Mouse (Mus musculus) left cerebral cortex, postnatal 36 days (tissue): Measurements from ENCODE around the gene Rsf1. TPM values are rescaled to one million over a fixed set of nuclear protein-coding genes. Genes with fewer than 3 reads are reported as not detected.
A peak's percentile ranks its signal among the peaks of the same experiment; 100 is the strongest.

Experiments
- DNase-seq, 2 experiments: peaks; one replicate each; pipeline ENCODE4 v3.0.0; 2021 to 2022; ENCODE audit warnings: low spot score in 2 of 2, mixed read lengths in 1 of 2
- intact Hi-C: fragments of 180-260 bp; cut with DNase I; formaldehyde crosslinking; loops from one replicate; pipeline ENCODE4 v1.15.1; 2025
- total RNA-seq, 2 experiments: library from RNA; stranded (reverse); gene quantifications; 2 replicates each; pipeline ENCODE4 v1.2.3; 2021

The Rsf1 gene
- total RNA-seq, 2 experiments from 2014 or later: 40.6 to 50.6 TPM

DNA sequence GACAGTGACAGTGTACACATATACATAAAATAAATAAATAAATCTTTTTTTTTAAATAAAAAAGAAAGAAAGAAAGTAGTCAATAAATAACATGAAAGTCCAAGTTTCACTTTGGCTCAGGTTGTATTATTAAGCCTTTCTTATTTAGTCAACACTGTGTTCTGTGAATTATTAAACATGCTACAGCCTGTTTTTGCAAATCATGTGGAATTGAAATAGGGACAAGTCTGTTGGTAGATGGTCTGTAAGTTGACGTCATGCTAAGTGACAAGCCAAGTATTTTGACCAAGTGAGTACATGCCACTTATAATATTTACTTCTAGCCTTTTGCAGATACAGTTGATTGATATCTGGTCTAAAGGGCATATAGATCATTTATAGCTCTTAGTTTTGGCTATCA is 43.0 kb downstream of the Rsf1 start:
- intact Hi-C loops: no loop called here
- DNase-seq: no peak

- intact Hi-C loops: no loop called here
- DNase-seq: no peak
Observed at GRCm38 (mm10) chr7:97623402-97623801, 43.7 kb downstream of the Rsf1 start.

DNA sequence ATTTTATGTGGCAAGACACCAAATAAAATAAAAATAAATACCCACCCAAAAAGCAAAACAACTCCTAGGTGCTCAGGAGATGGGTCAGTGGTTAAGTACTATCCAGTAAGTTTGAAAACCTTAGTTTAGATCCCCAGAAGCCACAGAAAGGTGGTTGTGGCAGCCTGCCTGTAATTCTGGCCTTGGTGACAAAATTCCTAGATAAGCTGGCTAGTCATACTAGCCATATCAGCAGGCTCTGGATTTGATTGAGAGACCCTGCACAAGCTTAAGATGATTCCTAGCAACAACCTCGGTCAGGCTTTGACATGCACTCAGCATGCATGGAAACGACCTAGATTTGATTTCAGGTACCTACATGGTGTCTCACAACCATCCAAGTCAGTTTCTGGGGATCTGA is 49.7 kb downstream of the Rsf1 start:
- intact Hi-C loops: no loop called here
- no peak for DNase-seq

DNA sequence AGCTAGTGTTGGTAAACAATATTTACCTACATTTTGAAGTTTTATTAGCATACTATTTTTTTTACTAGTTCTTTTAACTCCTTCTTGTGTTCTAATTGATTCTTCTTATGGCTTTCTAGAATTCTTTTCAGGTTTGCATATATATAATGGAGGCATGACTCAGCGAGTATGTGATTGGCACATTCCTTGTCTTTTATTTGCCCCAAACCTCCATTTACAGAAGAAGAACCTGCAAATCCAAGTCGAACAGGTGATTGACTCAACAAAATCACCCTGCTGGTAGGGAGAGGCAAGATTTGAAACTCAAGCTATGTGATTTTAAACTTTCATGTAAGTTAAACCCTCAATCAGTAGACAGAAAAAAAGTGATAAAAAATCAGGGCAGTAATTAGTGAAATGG is 51.6 kb downstream of the Rsf1 start:
- no peak for DNase-seq
- intact Hi-C loops: no loop called here

- DNase-seq: no peak
- intact Hi-C loops: no loop called here
Observed at GRCm38 (mm10) chr7:97632897-97633296, 53.2 kb downstream of the Rsf1 start.

DNA sequence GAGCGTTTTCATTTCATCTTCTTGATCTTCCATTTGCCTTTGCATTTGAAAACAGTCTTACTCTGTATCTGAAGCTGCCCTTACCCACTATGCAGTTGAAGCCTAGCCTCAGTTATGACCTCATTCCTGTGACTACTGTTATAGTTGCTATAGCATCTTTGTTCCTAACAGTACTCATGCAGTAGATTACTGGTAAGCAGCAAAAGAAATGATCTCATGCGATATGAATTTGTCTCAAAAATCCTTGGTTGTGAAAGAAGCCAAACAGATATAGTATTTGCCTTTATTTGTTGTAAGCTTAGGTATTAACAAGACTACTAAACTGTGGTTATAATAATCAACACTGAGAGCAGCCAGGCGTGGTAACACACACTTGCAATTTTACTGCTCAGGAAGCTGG is 65.4 kb downstream of the Rsf1 start:
- intact Hi-C loops: no loop called here
- no peak for DNase-seq

DNA sequence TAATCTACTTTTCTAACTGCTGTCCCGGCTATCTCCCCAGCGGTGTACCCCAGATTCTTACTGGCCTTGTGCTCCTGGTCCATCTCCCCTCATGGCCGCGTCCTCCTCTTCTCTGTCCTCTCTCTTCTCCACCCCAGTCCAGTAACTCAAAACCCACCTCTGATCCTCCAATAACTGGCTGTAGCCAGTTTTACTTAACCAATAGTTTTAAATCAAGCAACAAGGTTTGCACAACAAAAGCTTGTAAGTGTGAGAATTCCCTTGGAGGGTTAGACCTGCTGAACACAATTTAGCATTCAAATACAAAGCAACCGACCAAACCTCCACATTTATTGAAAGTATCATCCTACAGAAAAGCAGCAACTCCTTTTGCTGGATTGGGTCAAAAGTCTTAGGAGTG is 68.0 kb downstream of the Rsf1 start:
- no peak for DNase-seq
- intact Hi-C loops: no loop called here

- intact Hi-C loops: no loop called here
- no peak for DNase-seq
Observed at GRCm38 (mm10) chr7:97650729-97651128, 71.0 kb downstream of the Rsf1 start.

DNA sequence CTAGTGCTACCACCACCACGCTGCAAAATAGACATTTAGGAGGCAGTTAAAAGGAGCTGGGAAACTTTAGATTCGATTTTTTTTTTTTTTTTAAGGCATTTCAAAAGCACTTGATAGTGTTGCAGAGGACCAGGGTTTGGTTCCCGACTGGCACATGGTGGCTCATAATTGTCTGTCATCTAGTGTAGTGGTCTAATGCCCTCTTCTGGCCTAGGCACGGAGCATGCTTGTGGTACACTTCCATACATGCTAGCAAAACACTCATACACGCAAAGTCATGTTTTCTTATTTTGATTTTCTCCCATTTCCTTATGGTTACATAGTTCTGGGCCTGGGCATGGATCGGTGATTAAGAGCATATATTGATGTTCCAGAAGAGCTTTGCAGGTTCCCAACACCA is 76.5 kb downstream of the Rsf1 start:
- no peak for DNase-seq
- intact Hi-C loops: no loop called here

- DNase-seq: no peak
- intact Hi-C loops: no loop called here
Observed at GRCm38 (mm10) chr7:97661634-97662033, 81.9 kb downstream of the Rsf1 start.

DNA sequence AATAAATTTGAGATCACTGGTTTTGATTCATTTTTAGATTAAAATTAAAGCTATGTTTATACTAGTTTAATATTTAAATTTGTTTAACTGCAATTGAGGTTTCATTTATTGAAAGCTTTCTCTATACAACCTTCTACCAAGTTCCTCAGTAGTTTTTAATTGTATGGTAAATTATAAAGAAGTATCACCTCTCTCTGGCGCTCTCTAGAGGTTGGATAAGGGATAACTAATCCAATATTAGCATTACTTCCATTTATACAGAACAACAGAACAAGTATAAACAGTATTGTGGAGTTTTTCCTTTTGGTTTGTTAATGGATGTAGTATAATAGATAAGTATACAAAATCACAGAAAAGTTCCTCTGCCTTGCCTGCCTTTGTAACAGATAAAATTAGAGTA is 99.5 kb downstream of the Rsf1 start:
- no peak for DNase-seq
- intact Hi-C loops: loop anchor here (10.0 kb wide), 1 partner anchor 254 kb away; no protein-coding TSS in a partner anchor

DNA sequence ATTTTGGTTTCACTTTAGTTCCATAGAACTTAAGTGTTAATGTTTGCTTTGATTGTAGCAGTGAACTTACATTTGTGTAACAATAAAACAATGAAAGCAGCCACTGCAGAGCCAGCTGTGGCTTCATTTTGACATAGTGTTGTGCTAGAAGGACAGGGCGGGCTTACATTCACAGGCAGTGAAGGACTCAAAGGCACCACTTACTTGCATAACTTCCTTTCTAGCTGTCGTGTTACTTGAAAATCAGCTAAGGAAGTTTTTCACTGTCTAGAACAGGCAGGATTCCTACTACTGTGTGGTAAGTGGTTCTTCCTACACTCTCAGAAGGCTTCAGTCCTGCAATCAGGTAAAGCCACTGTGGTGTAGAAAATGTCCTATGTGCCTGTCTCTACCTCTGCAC is 108.1 kb downstream of the Rsf1 start:
- no peak for DNase-seq
- intact Hi-C loops: loop anchor here (10.0 kb wide), 1 partner anchor 173 kb away; no protein-coding TSS in a partner anchor

GRCm38 (mm10) chr7:97695441-97695840 is 115.8 kb downstream of the Rsf1 start:
- intact Hi-C loops: loop anchor here (5.0 kb wide), 1 partner anchor 118 kb away; the partner anchor contains the start of genes Aamdc and Rsf1
- no peak for DNase-seq

DNA sequence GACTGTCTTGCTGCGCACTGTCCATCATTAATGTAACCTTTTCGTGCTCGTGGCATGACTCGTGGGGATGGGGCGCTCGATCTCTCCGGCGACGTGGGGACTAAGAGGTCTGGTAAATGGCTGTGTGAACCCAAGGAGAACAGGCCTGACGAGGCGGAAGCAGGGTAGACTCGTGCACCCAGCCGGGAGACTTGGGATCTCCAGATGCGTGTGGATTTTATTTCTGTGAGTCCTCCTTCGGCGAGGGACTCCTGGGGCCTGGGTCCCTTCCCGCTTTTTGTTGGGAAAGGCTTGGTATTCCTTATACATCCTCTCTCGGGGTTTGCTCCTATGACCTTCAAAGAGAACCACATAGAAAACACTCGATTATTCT is 116.4 kb downstream of the Rsf1 start:
- DNase-seq: no peak
- intact Hi-C loops: loop anchor here (5.0 kb wide), 1 partner anchor 119 kb away; the partner anchor contains the start of genes Aamdc and Rsf1

- DNase-seq: peak; percentile 92 to 93
- intact Hi-C loops: loop anchor here (5.0 kb wide), 1 partner anchor 119 kb away; the partner anchor contains the start of genes Aamdc and Rsf1
Observed at GRCm38 (mm10) chr7:97696506-97697254, 117.0 kb downstream of the Rsf1 start, which contains the start of gene Clns1a. TSS of gene Clns1a (plus strand) at chr7:97696634.

GRCm38 (mm10) chr7:97700173-97700572 is 120.5 kb downstream of the Rsf1 start:
- intact Hi-C loops: no loop called here
- DNase-seq: no peak

DNA sequence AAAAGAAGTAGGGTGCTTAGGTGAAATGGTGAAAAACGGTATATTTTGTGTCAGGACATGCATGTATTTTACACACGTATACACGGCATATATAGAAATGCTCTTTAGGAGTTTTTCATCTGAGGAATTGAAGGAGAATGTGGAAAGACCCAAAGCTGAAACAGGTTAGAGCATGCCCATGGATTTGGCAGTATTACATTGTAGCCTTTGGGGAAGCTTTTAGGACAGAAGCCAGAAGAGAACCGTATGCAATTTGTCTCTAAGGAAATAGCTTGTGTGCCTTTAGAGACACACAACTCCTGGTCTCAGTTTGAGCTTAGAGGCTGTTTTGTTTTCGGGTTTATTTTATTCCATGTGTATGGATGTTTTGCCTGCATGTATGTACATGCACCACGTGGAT is 121.4 kb downstream of the Rsf1 start:
- no peak for DNase-seq
- intact Hi-C loops: no loop called here

- intact Hi-C loops: no loop called here
- DNase-seq: no peak
Observed at GRCm38 (mm10) chr7:97707123-97707522, 127.4 kb downstream of the Rsf1 start.

GRCm38 (mm10) chr7:97707809-97708208 is 128.1 kb downstream of the Rsf1 start:
- intact Hi-C loops: no loop called here

GRCm38 (mm10) chr7:97709204-97709603 is 129.5 kb downstream of the Rsf1 start:
- intact Hi-C loops: no loop called here
- DNase-seq: peak; percentile 23 to 33

More at GRCm38 (mm10) chr7:97707809-97708208, 128.1 kb downstream of the Rsf1 start:
- no peak for DNase-seq

GRCm38 (mm10) chr7:97714651-97715050 is 135.0 kb downstream of the Rsf1 start:
- DNase-seq: no peak
- intact Hi-C loops: no loop called here
